Mouse (Mus musculus): ENCODE data around the gene Tgfbr2. TPM values are rescaled to one million over a fixed set of nuclear protein-coding genes. Genes with fewer than 3 reads are reported as not detected.

Tgfbr2 gene
- polyA plus RNA-seq, 1 experiment from 2014 or later = 27.2 TPM

DNA sequence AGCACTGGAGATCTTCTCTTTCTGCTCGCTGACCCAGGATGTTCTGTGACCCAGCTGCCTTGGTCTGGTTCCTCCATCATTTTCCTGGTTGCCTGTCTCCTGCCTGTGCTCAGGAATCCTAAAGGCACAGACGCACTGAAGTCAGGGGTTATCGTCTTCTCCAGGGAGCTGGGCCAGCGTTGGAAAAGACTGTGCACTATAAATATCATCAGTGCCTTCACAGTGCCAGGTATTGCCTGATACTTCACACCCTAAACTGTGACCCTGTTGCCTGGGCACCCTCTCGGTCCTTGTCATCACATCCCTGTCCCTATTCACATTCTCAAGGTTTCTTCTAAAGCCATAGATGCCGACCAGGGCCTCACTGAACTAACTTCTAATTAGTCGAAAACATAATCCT is 55.2 kb downstream of the Tgfbr2 start:
- no peak for ATAC-seq (ENCODE audit: low FRiP score, low TSS enrichment)

GRCm38 (mm10) chr9:116118332-116118872 is 56.8 kb downstream of the Tgfbr2 start:
- Histone ChIP-seq H3K9ac (ENCODE audit: low read depth, low read length) (no peak overlapping the region), H3K9me3 (ENCODE audit: control insufficient read depth, low read length) (no peaks in the 10 kb centered on the region), H3K27ac (ENCODE audit: low read depth, low read length) (no peak overlapping the region), H3K4me2 (replicated peaks; ENCODE audit: low read depth, low read length) (no peak overlapping the region), H3K4me1 (ENCODE audit: control insufficient read depth, insufficient read depth, low read length) (peaks cover 13% of the 10 kb centered on the region), H3K4me3 (ENCODE audit: low read length) (no peak overlapping the region), H3K36me3 (ENCODE audit: control insufficient read depth, insufficient read depth, low read length) (peaks cover 18% of the 10 kb centered on the region), H3K27me3 (ENCODE audit: control insufficient read depth, insufficient read depth, low read length) (no peaks in the 10 kb centered on the region)
- 75% methylated on average over 8 of the region's 8 CpGs for WGBS
- ATAC-seq (ENCODE audit: low FRiP score, low TSS enrichment) = no peak

More for the DNA sequence above, 55.2 kb downstream of the Tgfbr2 start:
- Histone ChIP-seq H3K36me3 (ENCODE audit: control insufficient read depth, insufficient read depth, low read length) (peaks cover 27% of the 10 kb centered on the region), H3K4me1 (ENCODE audit: control insufficient read depth, insufficient read depth, low read length) (peaks cover 13% of the 10 kb centered on the region), H3K4me3 (ENCODE audit: low read length) (no peak overlapping the region), H3K9me3 (ENCODE audit: control insufficient read depth, low read length) (no peaks in the 10 kb centered on the region), H3K4me2 (replicated peaks; ENCODE audit: low read depth, low read length) (no peak overlapping the region), H3K9ac (ENCODE audit: low read depth, low read length) (no peak overlapping the region), H3K27ac (ENCODE audit: low read depth, low read length) (no peak overlapping the region), H3K27me3 (ENCODE audit: control insufficient read depth, insufficient read depth, low read length) (no peaks in the 10 kb centered on the region)
- 63% methylated on average over 7 of the region's 7 CpGs for WGBS

DNA sequence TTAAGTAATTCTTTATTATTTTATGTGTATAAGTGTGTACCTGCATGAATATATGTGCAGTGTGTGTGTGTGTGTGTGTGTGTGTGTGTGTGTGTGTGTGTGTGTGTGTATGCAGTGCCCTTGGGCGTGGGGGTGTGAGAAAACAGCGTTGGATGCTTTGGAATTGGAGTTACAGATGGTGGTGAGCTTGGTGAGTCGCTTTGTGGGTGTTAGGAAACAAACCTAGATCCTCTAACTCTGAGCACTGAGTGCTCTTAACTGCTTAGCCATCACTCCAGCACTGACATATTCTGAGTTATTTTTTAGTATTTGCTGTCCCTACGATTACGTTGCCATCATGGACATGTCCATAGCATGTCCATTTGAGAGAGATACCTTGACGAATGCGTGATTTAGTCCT is 59.3 kb downstream of the Tgfbr2 start:
- Histone ChIP-seq H3K36me3 (ENCODE audit: control insufficient read depth, insufficient read depth, low read length) (peaks cover 12% of the 10 kb centered on the region), H3K9ac (ENCODE audit: low read depth, low read length) (no peak overlapping the region), H3K9me3 (ENCODE audit: control insufficient read depth, low read length) (no peaks in the 10 kb centered on the region), H3K27ac (ENCODE audit: low read depth, low read length) (no peak overlapping the region), H3K4me3 (ENCODE audit: low read length) (no peak overlapping the region), H3K27me3 (ENCODE audit: control insufficient read depth, insufficient read depth, low read length) (no peaks in the 10 kb centered on the region), H3K4me2 (replicated peaks; ENCODE audit: low read depth, low read length) (no peak overlapping the region), H3K4me1 (ENCODE audit: control insufficient read depth, insufficient read depth, low read length) (0 out of 2 replicates have a peak, but pooled peaks cover 5% of the 10 kb centered on the region)
- ATAC-seq (ENCODE audit: low FRiP score, low TSS enrichment) = no peak
- WGBS = 95% methylated on average over 7 of the region's 7 CpGs

- Histone ChIP-seq H3K36me3 (ENCODE audit: control insufficient read depth, insufficient read depth, low read length) (peaks cover 21% of the 10 kb centered on the region), H3K4me3 (ENCODE audit: low read length) (no peak overlapping the region), H3K27ac (ENCODE audit: low read depth, low read length) (peak overlapping the region; percentile 24; the same call in 1 of the 2 replicates), H3K27me3 (ENCODE audit: control insufficient read depth, insufficient read depth, low read length) (no peaks in the 10 kb centered on the region), H3K9me3 (ENCODE audit: control insufficient read depth, low read length) (no peaks in the 10 kb centered on the region), H3K4me2 (replicated peaks; ENCODE audit: low read depth, low read length) (no peak overlapping the region), H3K9ac (ENCODE audit: low read depth, low read length) (no peak overlapping the region), H3K4me1 (ENCODE audit: control insufficient read depth, insufficient read depth, low read length) (0 out of 2 replicates have a peak, but pooled peaks cover under 1% of the 10 kb centered on the region)
- ATAC-seq (ENCODE audit: low FRiP score, low TSS enrichment) = no peak
- 16% methylated on average over 4 of the region's 4 CpGs for WGBS
These were observed 60.8 kb downstream of the Tgfbr2 start for GRCm38 (mm10) chr9:116114339-116114738.

DNA sequence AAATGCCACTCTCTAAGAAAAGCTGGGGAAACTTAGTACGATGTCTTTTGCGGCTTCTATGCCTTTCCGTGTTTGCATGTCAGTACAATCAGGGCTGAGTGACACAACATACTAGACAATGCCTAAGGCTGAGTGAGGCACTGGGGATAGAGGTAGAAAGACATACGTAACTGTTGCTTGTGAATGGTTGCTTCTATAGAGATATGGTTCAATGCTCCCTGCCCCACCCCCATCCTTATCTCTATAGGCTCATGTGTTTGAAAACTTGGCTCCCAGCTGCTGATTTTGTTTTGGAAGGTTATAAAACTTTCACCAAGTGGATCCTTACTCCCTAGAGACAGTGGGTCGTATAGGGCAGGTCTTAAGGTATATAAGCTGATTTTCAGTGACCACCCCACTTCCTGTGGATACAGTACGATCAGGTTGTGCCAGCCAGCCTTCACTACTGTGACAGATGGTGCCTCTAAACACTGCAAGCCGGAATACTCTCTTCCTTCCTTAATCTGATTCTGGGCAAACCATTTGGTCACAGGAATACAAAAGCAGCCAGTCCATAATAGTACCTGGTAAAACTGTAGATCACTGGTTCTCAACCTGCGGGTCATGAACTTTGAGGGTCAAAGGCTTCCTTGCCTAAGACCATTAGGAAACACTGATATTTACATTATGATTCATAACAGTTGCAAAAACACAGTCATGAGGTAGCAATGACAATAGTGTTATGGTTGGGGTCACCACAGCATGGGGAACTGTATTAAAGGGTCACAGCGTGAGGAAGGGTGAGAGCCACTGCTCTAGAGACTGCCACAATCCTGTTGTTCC is 63.8 kb downstream of the Tgfbr2 start:
- Histone ChIP-seq H3K27ac (ENCODE audit: low read depth, low read length) (no peak overlapping the region), H3K27me3 (ENCODE audit: control insufficient read depth, insufficient read depth, low read length) (no peaks in the 10 kb centered on the region), H3K9ac (ENCODE audit: low read depth, low read length) (no peak overlapping the region), H3K4me2 (replicated peaks; ENCODE audit: low read depth, low read length) (no peak overlapping the region), H3K4me3 (ENCODE audit: low read length) (no peak overlapping the region), H3K36me3 (ENCODE audit: control insufficient read depth, insufficient read depth, low read length) (peaks cover 30% of the 10 kb centered on the region), H3K4me1 (ENCODE audit: control insufficient read depth, insufficient read depth, low read length) (no peaks in the 10 kb centered on the region), H3K9me3 (ENCODE audit: control insufficient read depth, low read length) (peaks cover 2% of the 10 kb centered on the region; the same call in 1 of the 2 replicates)
- WGBS = 83% methylated on average over 9 of the region's 9 CpGs
- ATAC-seq (ENCODE audit: low FRiP score, low TSS enrichment) = no peak

DNA sequence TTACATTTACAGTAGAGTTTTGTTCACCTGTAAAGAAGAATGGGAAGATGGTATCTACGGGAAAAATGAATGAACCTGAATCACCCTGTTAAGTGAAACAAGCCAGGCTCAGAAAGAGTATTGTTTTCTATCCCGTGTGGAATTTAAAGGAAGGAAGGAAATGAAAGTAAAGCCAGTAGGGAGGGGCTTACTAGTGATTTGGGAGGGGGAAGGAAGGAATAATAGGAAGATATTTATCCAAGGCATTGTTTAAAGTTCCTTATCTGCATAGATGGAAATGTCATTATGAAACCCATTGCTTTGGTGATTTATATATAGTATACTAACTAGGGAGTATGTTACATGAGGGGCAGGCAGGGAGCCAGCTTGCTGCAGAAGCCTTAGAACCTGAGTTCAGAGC is 66.4 kb downstream of the Tgfbr2 start:
- H3K9ac ChIP-seq (ENCODE audit: low read depth, low read length) = no peak overlapping the region
- no peaks in the 10 kb centered on the region for H3K27me3 ChIP-seq (ENCODE audit: control insufficient read depth, insufficient read depth, low read length)
- WGBS = 84% methylated on average over 2 of the region's 2 CpGs
- peaks cover 3% of the 10 kb centered on the region; the same call in 1 of the 2 replicates for H3K9me3 ChIP-seq (ENCODE audit: control insufficient read depth, low read length)
- H3K4me2 ChIP-seq (replicated peaks; ENCODE audit: low read depth, low read length) = no peak overlapping the region
- H3K4me3 ChIP-seq (ENCODE audit: low read length) = no peak overlapping the region
- peaks cover 33% of the 10 kb centered on the region for H3K36me3 ChIP-seq (ENCODE audit: control insufficient read depth, insufficient read depth, low read length)
- H3K27ac ChIP-seq (ENCODE audit: low read depth, low read length) = no peak overlapping the region
- H3K4me1 ChIP-seq (ENCODE audit: control insufficient read depth, insufficient read depth, low read length) = no peaks in the 10 kb centered on the region
- no peak for ATAC-seq (ENCODE audit: low FRiP score, low TSS enrichment)

DNA sequence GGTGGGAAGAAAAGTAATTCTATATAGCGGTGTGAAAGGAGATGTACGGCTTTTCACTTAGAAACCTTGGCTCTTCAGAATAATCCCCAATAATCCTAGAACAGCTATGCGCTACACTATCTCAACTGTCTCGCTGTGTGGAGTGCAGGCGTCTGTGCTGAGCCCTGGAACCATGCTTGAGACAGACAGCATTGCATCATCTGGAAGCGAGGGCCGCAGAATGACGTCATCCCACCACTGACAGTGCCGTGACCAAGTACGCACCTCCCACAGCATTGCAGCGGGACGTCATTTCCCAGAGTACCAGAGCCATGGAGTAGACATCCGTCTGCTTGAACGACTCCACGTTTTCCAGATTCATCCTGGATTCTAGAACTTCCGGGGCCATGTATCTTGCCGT is 70.4 kb downstream of the Tgfbr2 start:
- H3K9me3 ChIP-seq (ENCODE audit: control insufficient read depth, low read length) = peaks cover 3% of the 10 kb centered on the region; the same call in 1 of the 2 replicates
- H3K27ac ChIP-seq (ENCODE audit: low read depth, low read length) = no peak overlapping the region
- no peak overlapping the region for H3K9ac ChIP-seq (ENCODE audit: low read depth, low read length)
- H3K4me2 ChIP-seq (replicated peaks; ENCODE audit: low read depth, low read length) = no peak overlapping the region
- H3K36me3 ChIP-seq (ENCODE audit: control insufficient read depth, insufficient read depth, low read length) = peaks cover 53% of the 10 kb centered on the region
- H3K27me3 ChIP-seq (ENCODE audit: control insufficient read depth, insufficient read depth, low read length) = no peaks in the 10 kb centered on the region
- no peak overlapping the region for H3K4me3 ChIP-seq (ENCODE audit: low read length)
- no peak for ATAC-seq (ENCODE audit: low FRiP score, low TSS enrichment)
- WGBS = 94% methylated on average over 17 of the region's 17 CpGs
- no peaks in the 10 kb centered on the region for H3K4me1 ChIP-seq (ENCODE audit: control insufficient read depth, insufficient read depth, low read length)

DNA sequence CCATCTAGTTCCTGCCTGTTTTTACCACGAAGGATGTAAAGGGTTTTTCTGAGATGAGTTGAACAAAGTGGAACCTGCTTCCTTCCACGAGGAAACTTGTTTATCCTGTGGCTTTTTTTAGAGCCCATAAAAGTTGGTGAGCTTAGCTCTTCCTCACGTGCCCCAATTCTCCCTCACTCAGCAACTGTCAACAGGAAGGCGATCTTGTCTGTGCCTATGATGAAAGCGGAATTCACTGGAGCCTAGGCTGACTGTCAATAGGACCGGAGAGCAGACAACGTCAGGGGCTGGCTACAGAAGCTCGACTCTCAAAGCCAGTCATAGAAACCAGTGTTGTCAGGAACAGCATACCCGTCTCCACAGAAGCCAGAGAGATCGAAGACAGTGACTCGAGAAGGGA is 73.3 kb downstream of the Tgfbr2 start:
- 71% methylated on average over 11 of the region's 11 CpGs for WGBS
- no peak for ATAC-seq (ENCODE audit: low FRiP score, low TSS enrichment)
- H3K36me3 ChIP-seq (ENCODE audit: control insufficient read depth, insufficient read depth, low read length) = peaks cover 39% of the 10 kb centered on the region; the same call in 1 of the 2 replicates

DNA sequence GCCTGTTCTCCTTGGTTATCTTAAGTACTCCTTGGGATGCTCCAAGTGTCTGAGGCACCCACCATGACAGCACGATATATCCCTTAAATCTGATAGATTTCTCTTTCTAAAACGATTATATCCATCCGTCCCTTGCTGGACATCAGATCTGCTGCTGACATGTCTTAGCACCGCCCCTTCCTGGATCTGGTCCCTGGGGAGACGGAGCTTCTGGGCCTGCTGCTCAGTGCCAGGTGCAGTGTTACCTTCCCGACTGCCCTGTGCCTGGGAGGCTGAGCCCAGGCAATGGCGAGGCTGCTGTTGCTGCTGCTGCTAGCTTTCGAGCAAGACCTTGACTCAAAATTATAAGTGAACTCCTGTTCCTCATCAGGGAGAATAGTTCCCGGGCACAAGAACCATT is 75.1 kb downstream of the Tgfbr2 start:
- ATAC-seq (ENCODE audit: low FRiP score, low TSS enrichment) = no peak
- 84% methylated on average over 9 of the region's 9 CpGs for WGBS
- Histone ChIP-seq H3K4me3 (ENCODE audit: low read length) (no peak overlapping the region), H3K36me3 (ENCODE audit: control insufficient read depth, insufficient read depth, low read length) (peaks cover 39% of the 10 kb centered on the region; the same call in 1 of the 2 replicates), H3K27ac (ENCODE audit: low read depth, low read length) (no peak overlapping the region), H3K4me1 (ENCODE audit: control insufficient read depth, insufficient read depth, low read length) (peaks cover 12% of the 10 kb centered on the region), H3K4me2 (replicated peaks; ENCODE audit: low read depth, low read length) (no peak overlapping the region), H3K9ac (ENCODE audit: low read depth, low read length) (no peak overlapping the region), H3K27me3 (ENCODE audit: control insufficient read depth, insufficient read depth, low read length) (no peaks in the 10 kb centered on the region), H3K9me3 (ENCODE audit: control insufficient read depth, low read length) (no peaks in the 10 kb centered on the region)

More for the DNA sequence above, 73.3 kb downstream of the Tgfbr2 start:
- Histone ChIP-seq H3K9me3 (ENCODE audit: control insufficient read depth, low read length) (peaks cover 3% of the 10 kb centered on the region; the same call in 1 of the 2 replicates), H3K4me2 (replicated peaks; ENCODE audit: low read depth, low read length) (no peak overlapping the region), H3K4me3 (ENCODE audit: low read length) (no peak overlapping the region), H3K4me1 (ENCODE audit: control insufficient read depth, insufficient read depth, low read length) (peaks cover 12% of the 10 kb centered on the region), H3K27me3 (ENCODE audit: control insufficient read depth, insufficient read depth, low read length) (no peaks in the 10 kb centered on the region), H3K9ac (ENCODE audit: low read depth, low read length) (no peak overlapping the region), H3K27ac (ENCODE audit: low read depth, low read length) (no peak overlapping the region)
